ENCODE assay signal across 8 mouse cellular contexts in the genomic region with DNA sequence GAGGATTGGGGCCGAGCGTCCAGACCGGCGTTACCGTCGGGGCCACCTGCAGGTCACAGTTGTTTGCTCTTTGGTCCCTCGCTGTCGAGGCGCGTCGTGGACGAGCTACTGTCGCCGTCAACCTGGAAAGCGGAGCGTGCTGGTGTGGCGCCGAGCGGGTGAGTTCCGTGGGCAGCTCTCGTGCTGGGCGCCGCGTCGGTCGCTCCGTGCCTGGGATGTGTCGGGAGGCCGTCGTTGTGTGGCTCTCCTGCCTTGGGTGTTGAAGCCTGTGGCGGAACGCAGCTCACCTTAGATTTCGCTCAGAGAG. TPM values are rescaled to one million over a fixed set of nuclear protein-coding genes. Genes with fewer than 3 reads are reported as not detected.
DNase-seq lines count a peak whose midpoint lies in the region; ATAC-seq and TF ChIP-seq lines count a peak whose summit lies in the region.

A gene (minus strand): TSS at position 116 of the 307 bp plus-strand sequence.

- peak within 1 kb of the TSS; percentile 97 for H3K27ac ChIP-seq in lung, embryonic 16.5 days (ENCODE audit: low read length)
- H3K27ac ChIP-seq in embryonic facial prominence, embryonic 11.5 days (replicated peaks; ENCODE audit: low read depth, low read length) = peak within 1 kb of the TSS; percentile 57
- peak within 1 kb of the TSS; percentile 97 for H3K27ac ChIP-seq in heart, embryonic 13.5 days (replicated peaks)

- H3K27me3 ChIP-seq in lung, embryonic 16.5 days (ENCODE audit: control insufficient read depth, insufficient read depth, low read depth, low read length) = no peaks in the 10 kb centered on the region
- H3K27me3 ChIP-seq in embryonic facial prominence, embryonic 11.5 days (ENCODE audit: control insufficient read depth, insufficient read depth, low read length) = no peaks in the 10 kb centered on the region
- H3K27me3 ChIP-seq in heart, embryonic 13.5 days (replicated peaks) = no peaks in the 10 kb centered on the region
- H3K27me3 ChIP-seq in myocyte (ENCODE audit: control insufficient read depth, insufficient read depth, insufficient read length) = no peaks in the 10 kb centered on the region

- peak; percentile 79 for TF ChIP-seq POLR2A in myocyte (IDR thresholded peaks at IDR 0.05; ENCODE audit: insufficient read length, low read depth)

- H3K9ac ChIP-seq in lung, embryonic 16.5 days (ENCODE audit: low read length) = peak within 1 kb of the TSS; percentile 92
- H3K9ac ChIP-seq in embryonic facial prominence, embryonic 11.5 days (replicated peaks; ENCODE audit: low read length) = peak within 1 kb of the TSS; percentile 73
- peak within 1 kb of the TSS; percentile 96 for H3K9ac ChIP-seq in heart, embryonic 13.5 days

- 0% methylated on average over 33 of the region's 33 CpGs for WGBS in lung, embryonic 16.5 days
- under 1% methylated on average over 33 of the region's 33 CpGs for WGBS in embryonic facial prominence, embryonic 11.5 days
- under 1% methylated on average over 33 of the region's 33 CpGs for WGBS in heart, embryonic 13.5 days

- H3K4me1 ChIP-seq in lung, embryonic 16.5 days (replicated peaks; ENCODE audit: control insufficient read depth, insufficient read depth, low read length) = peaks cover 14% of the 10 kb centered on the region
- H3K4me1 ChIP-seq in embryonic facial prominence, embryonic 11.5 days (ENCODE audit: control insufficient read depth, insufficient read depth, low read length) = no peaks in the 10 kb centered on the region; the same call in none of the 2 replicates
- peaks cover 20% of the 10 kb centered on the region for H3K4me1 ChIP-seq in heart, embryonic 13.5 days

- H3K79me2 ChIP-seq in myocyte (ENCODE audit: control insufficient read depth, insufficient read depth) = peaks cover 55% of the 10 kb centered on the region

- no peak for DNase-seq in lung, adult 18-20 months
- no peak for DNase-seq in embryonic facial prominence, embryonic 11.5 days (ENCODE audit: low spot score)
- DNase-seq in left cerebral cortex, postnatal 14 days (ENCODE audit: low spot score in 2 of 2) = no peak
- DNase-seq in adipocyte (ENCODE audit: low spot score) = no peak
- DNase-seq in kidney, postnatal 10 days = no peak

- no peaks in the 10 kb centered on the region for H3K9me3 ChIP-seq in lung, embryonic 16.5 days (ENCODE audit: control insufficient read depth, low read length)
- H3K9me3 ChIP-seq in embryonic facial prominence, embryonic 11.5 days (replicated peaks; ENCODE audit: control insufficient read depth, low read length) = no peaks in the 10 kb centered on the region
- H3K9me3 ChIP-seq in heart, embryonic 13.5 days = no peaks in the 10 kb centered on the region

- intact Hi-C loops in left cerebral cortex, postnatal 14 days (cut with DNase I) = no loop called here

- H3K4me2 ChIP-seq in lung, embryonic 16.5 days (ENCODE audit: low read depth, low read length) = peak within 1 kb of the TSS; percentile 87
- peak within 1 kb of the TSS; percentile 79 for H3K4me2 ChIP-seq in embryonic facial prominence, embryonic 11.5 days (ENCODE audit: low read depth, low read length)
- peak within 1 kb of the TSS; percentile 97 for H3K4me2 ChIP-seq in heart, embryonic 13.5 days
- peak within 1 kb of the TSS; percentile 93 for H3K4me2 ChIP-seq in myocyte (ENCODE audit: low read depth)

- peak within 1 kb of the TSS; percentile 92 for H3K4me3 ChIP-seq in lung, embryonic 16.5 days (ENCODE audit: low read length)
- peak within 1 kb of the TSS; percentile 97 for H3K4me3 ChIP-seq in embryonic facial prominence, embryonic 11.5 days (ENCODE audit: low read depth, low read length)
- peak within 1 kb of the TSS; percentile 100 for H3K4me3 ChIP-seq in heart, embryonic 13.5 days
- H3K4me3 ChIP-seq in myocyte = peak within 1 kb of the TSS; percentile 93

- H3ac ChIP-seq in myocyte (ENCODE audit: control insufficient read depth, insufficient read length) = peak within 1 kb of the TSS; percentile 69

- H3K36me3 ChIP-seq in lung, embryonic 16.5 days (ENCODE audit: control insufficient read depth, insufficient read depth, low read length) = peaks cover 40% of the 10 kb centered on the region
- peaks cover 21% of the 10 kb centered on the region for H3K36me3 ChIP-seq in embryonic facial prominence, embryonic 11.5 days (replicated peaks; ENCODE audit: control insufficient read depth, insufficient read depth, low read depth, low read length)
- peaks cover 64% of the 10 kb centered on the region for H3K36me3 ChIP-seq in heart, embryonic 13.5 days
- H3K36me3 ChIP-seq in myocyte (ENCODE audit: control insufficient read depth, insufficient read depth) = peaks cover 25% of the 10 kb centered on the region

- no peak for ATAC-seq in lung, embryonic 16.5 days (ENCODE audit: low read depth)
- 0 out of 2 replicates have a peak, but pooled peaks have one; percentile 1 for ATAC-seq in embryonic facial prominence, embryonic 11.5 days (replicated peaks; ENCODE audit: insufficient number of reproducible peaks, low FRiP score, low TSS enrichment, low read depth)
- peak; percentile 11; the same call in 1 of the 2 replicates for ATAC-seq in heart, embryonic 13.5 days (ENCODE audit: extremely low read depth, insufficient number of reproducible peaks, low FRiP score, low TSS enrichment)

TF ChIP-seq in myocyte, 11 proteins besides CTCF, POLR2A, EP300 and RAD21:
- TF ChIP-seq REST (IDR thresholded peaks at IDR 0.05; ENCODE audit: insufficient read depth, insufficient read length) = no peak
- TF ChIP-seq POLR2AphosphoS2 (IDR thresholded peaks at IDR 0.05; ENCODE audit: insufficient read length, low read depth) = peak; percentile 88
- TF ChIP-seq E2F4 (IDR thresholded peaks at IDR 0.05; ENCODE audit: insufficient read depth) = no peak
- TF ChIP-seq MYOG (IDR thresholded peaks at IDR 0.05; ENCODE audit: control insufficient read depth in 1 of 3, insufficient read depth in 1 of 3, insufficient read length in 2 of 3, low read depth in 2 of 3) = peak in 1 of 3 experiments; percentile 17
- no peak for TF ChIP-seq TCF3 (IDR thresholded peaks at IDR 0.05; ENCODE audit: insufficient read length, low read depth)
- TF ChIP-seq SRF (IDR thresholded peaks at IDR 0.05; ENCODE audit: control insufficient read depth, insufficient read length, low read depth) = peak; percentile 40
- no peak for TF ChIP-seq TCF12 (IDR thresholded peaks at IDR 0.05; ENCODE audit: insufficient read depth, poor library complexity, severe bottlenecking)

RNA-seq across cellular contexts. Expression of the gene that starts here (rescaled TPM):
- 433 and 448 TPM in 2 replicates for polyA plus RNA-seq in lung, embryonic 16.5 days (2015; fragmentation: Nextera tagmentation; extraction: Ambion mirVana)
- 464 and 487 TPM in 2 replicates for polyA plus RNA-seq in embryonic facial prominence, embryonic 11.5 days (2014; fragmentation: Nextera tagmentation; extraction: Ambion mirVana)
- polyA plus RNA-seq in heart, embryonic 13.5 days (2015; fragmentation: Nextera tagmentation; extraction: Ambion mirVana) = 399 and 477 TPM in 2 replicates
- 10 to 100 TPM; 91.6 to 99.4 TPM for total RNA-seq in left cerebral cortex, postnatal 14 days (2021)
- 337 TPM for polyA plus RNA-seq in myocyte (2012; fragmentation: generic; extraction: Trizol)
